Mouse (Mus musculus): Measurements from ENCODE around the gene Eef2kmt. TPM values are rescaled to one million over a fixed set of nuclear protein-coding genes. Genes with fewer than 3 reads are reported as not detected.

Gene Eef2kmt
- polyA plus RNA-seq, 1 experiment from 2014 or later = 8.9 TPM

DNA sequence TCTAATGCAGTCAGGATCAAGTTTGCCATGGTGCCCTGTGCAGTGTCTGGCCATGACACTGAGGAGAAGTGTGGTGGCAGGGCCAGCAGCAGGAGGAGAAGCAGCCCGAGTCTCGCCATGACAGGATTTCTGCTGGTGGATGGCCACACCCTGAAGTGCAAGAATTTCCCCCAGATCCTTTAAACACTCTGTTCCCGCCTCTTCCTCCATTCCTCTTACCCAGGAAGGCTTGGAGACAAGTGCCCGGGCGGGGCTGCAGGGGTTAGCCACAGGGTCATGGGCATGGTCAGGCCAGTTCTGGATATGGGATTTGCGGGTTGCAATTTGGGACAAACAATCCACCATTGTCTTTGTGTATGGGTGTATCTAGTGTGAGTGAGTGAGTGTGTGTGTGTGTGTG, 33.6 kb downstream of the Eef2kmt start, which contains the start of gene AU021092:
AU021092 (minus strand) TSS at position 160 of the 400 bp plus-strand sequence.
- Histone ChIP-seq H3K4me1 (ENCODE audit: insufficient read depth) (no peaks in the 10 kb centered on the region), H3K4me2 (ENCODE audit: low read depth, low read length) (no peak within 1 kb of the TSS), H3K9me3 (ENCODE audit: low read length) (no peaks in the 10 kb centered on the region), H3K36me3 (replicated peaks; ENCODE audit: insufficient read depth, low read length) (no peaks in the 10 kb centered on the region), H3K27ac (ENCODE audit: low read depth) (no peak within 1 kb of the TSS), H3K9ac (replicated peaks) (no peak within 1 kb of the TSS), H3K4me3 (ENCODE audit: low read depth, low read length) (no peak within 1 kb of the TSS), H3K27me3 (ENCODE audit: insufficient read depth, low read length) (no peaks in the 10 kb centered on the region)
- no peak for DNase-seq
- WGBS (ENCODE audit: insufficient replicate concordance) = 52% methylated on average over 6 of the region's 6 CpGs
- no peak for TF ChIP-seq CTCF (IDR thresholded peaks at IDR 0.05; ENCODE audit: low read depth)
- no peak for TF ChIP-seq EP300 (IDR thresholded peaks at IDR 0.05; ENCODE audit: low read depth)
- ATAC-seq = no peak

DNA sequence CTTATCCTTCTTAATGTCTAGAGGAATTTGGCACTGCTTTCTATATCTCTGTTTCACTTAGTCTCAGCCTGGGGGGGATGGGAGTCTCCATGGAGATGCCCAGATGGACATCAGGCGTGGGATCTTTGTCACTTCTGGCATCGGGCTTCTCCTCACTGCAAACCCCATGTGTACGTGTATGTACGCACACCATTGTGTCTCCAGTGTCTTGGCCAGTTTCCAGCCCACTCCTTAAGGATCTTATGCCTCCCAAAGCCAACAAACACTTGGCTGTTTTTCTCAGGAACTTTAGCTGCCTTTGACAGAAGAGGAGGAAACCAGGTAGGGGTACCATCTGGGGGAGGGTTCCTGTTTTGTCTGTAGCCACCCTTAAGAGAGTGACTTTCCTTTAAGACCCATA, 34.4 kb downstream of the Eef2kmt start:
- DNase-seq (no peak), ATAC-seq (no peak)
- Histone ChIP-seq H3K4me3 (ENCODE audit: low read depth, low read length) (no peak overlapping the region), H3K4me2 (ENCODE audit: low read depth, low read length) (no peak overlapping the region), H3K27me3 (ENCODE audit: insufficient read depth, low read length) (no peaks in the 10 kb centered on the region), H3K9me3 (ENCODE audit: low read length) (no peaks in the 10 kb centered on the region), H3K27ac (ENCODE audit: low read depth) (no peak overlapping the region), H3K4me1 (ENCODE audit: insufficient read depth) (no peaks in the 10 kb centered on the region), H3K9ac (replicated peaks) (no peak overlapping the region), H3K36me3 (replicated peaks; ENCODE audit: insufficient read depth, low read length) (no peaks in the 10 kb centered on the region)
- TF ChIP-seq CTCF (IDR thresholded peaks at IDR 0.05; ENCODE audit: low read depth) (no peak), EP300 (IDR thresholded peaks at IDR 0.05; ENCODE audit: low read depth) (no peak)
- 55% methylated on average over 4 of the region's 4 CpGs for WGBS (ENCODE audit: insufficient replicate concordance)

DNA sequence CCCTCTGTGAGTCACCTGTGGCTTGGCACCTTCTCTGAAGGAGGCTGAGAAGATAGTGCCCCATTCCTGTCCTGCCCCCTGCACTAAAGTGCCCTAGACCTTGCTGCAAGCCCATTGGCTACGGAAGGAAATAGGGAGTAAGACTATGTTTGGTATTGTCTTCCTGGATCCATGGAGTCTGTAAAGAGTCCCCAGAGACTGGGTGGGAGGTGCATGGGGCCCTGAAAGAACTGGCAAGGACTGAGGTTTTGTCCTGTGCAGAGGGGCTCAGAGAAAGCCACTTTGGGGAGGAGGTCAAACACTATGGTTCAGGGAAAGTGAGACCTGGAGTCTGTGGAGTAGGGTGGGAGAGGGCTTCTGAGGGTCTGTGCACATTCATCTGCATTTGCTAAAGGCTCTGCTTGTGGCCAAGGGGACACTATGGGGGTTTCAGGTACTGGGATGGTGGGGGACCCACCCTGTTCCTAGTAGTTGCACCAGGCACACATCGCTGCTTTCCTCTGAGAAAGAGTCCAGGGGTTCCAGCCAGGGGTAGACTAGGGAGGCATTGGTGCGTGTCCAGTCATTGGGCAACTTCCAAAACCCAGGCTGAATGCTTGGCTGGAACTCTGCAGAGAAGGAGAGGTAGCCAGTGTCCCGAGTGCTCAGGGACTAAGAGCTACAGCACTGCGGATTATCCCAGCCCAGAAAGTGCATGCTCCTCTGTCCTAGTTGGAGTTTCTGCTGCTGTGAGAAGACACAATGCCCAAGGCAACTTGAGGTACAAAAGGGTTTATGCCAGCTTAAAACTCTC, 38.2 kb downstream of the Eef2kmt start:
- Histone ChIP-seq H3K4me2 (ENCODE audit: low read depth, low read length) (no peak overlapping the region), H3K4me1 (ENCODE audit: insufficient read depth) (no peaks in the 10 kb centered on the region), H3K9ac (replicated peaks) (no peak overlapping the region), H3K9me3 (ENCODE audit: low read length) (no peaks in the 10 kb centered on the region), H3K27me3 (ENCODE audit: insufficient read depth, low read length) (no peaks in the 10 kb centered on the region), H3K36me3 (replicated peaks; ENCODE audit: insufficient read depth, low read length) (no peaks in the 10 kb centered on the region), H3K4me3 (ENCODE audit: low read depth, low read length) (no peak overlapping the region), H3K27ac (ENCODE audit: low read depth) (no peak overlapping the region)
- no peak for TF ChIP-seq CTCF (IDR thresholded peaks at IDR 0.05; ENCODE audit: low read depth)
- TF ChIP-seq EP300 (IDR thresholded peaks at IDR 0.05; ENCODE audit: low read depth) = no peak
- DNase-seq (no peak), ATAC-seq (no peak)
- 66% methylated on average over 5 of the region's 5 CpGs for WGBS (ENCODE audit: insufficient replicate concordance)

DNA sequence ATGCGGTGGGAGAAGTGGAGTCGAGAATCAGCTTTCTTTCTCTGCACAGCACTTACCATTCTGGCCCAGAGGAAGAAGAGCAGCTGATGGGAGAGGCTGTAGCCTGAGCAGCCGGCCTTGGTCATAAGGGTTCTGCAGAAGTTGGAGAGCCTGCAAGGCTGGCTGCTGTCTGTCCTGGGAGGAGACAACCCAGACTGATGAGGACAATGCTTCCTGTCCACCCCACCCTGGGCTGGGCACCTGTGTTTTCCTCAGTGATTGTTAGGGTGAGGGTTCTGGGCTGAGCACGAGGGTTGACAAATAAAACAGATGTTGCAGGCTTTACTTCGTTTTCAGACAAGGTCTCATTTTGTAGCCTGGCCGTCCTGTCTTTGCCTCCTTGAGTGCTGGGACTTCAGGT, 39.1 kb downstream of the Eef2kmt start:
- no peak overlapping the region for H3K4me3 ChIP-seq (ENCODE audit: low read depth, low read length)
- no peaks in the 10 kb centered on the region for H3K36me3 ChIP-seq (replicated peaks; ENCODE audit: insufficient read depth, low read length)
- DNase-seq (no peak), ATAC-seq (no peak)
- no peaks in the 10 kb centered on the region for H3K9me3 ChIP-seq (ENCODE audit: low read length)
- 54% methylated on average over 6 of the region's 6 CpGs for WGBS (ENCODE audit: insufficient replicate concordance)
- H3K9ac ChIP-seq (replicated peaks) = no peak overlapping the region
- H3K27ac ChIP-seq (ENCODE audit: low read depth) = no peak overlapping the region
- H3K4me1 ChIP-seq (ENCODE audit: insufficient read depth) = no peaks in the 10 kb centered on the region
- H3K4me2 ChIP-seq (ENCODE audit: low read depth, low read length) = no peak overlapping the region
- TF ChIP-seq CTCF (IDR thresholded peaks at IDR 0.05; ENCODE audit: low read depth) (no peak), EP300 (IDR thresholded peaks at IDR 0.05; ENCODE audit: low read depth) (no peak)
- no peaks in the 10 kb centered on the region for H3K27me3 ChIP-seq (ENCODE audit: insufficient read depth, low read length)

- Histone ChIP-seq H3K4me2 (ENCODE audit: low read depth, low read length) (no peak overlapping the region), H3K9me3 (ENCODE audit: low read length) (no peaks in the 10 kb centered on the region), H3K27ac (ENCODE audit: low read depth) (no peak overlapping the region), H3K4me1 (ENCODE audit: insufficient read depth) (no peaks in the 10 kb centered on the region), H3K4me3 (ENCODE audit: low read depth, low read length) (no peak overlapping the region), H3K9ac (replicated peaks) (no peak overlapping the region), H3K27me3 (ENCODE audit: insufficient read depth, low read length) (no peaks in the 10 kb centered on the region), H3K36me3 (replicated peaks; ENCODE audit: insufficient read depth, low read length) (no peaks in the 10 kb centered on the region)
- TF ChIP-seq EP300 (IDR thresholded peaks at IDR 0.05; ENCODE audit: low read depth) = no peak
- no peak for TF ChIP-seq CTCF (IDR thresholded peaks at IDR 0.05; ENCODE audit: low read depth)
- WGBS (ENCODE audit: insufficient replicate concordance) = 90% methylated on average over 2 of the region's 2 CpGs
- no peak for DNase-seq
- ATAC-seq = no peak
Observed at GRCm38 (mm10) chr16:5214126-5214525, 41.7 kb downstream of the Eef2kmt start.

- ATAC-seq = no peak
- no peak overlapping the region for H3K4me2 ChIP-seq (ENCODE audit: low read depth, low read length)
- H3K4me3 ChIP-seq (ENCODE audit: low read depth, low read length) = no peak overlapping the region
- TF ChIP-seq EP300 (IDR thresholded peaks at IDR 0.05; ENCODE audit: low read depth) (no peak), CTCF (IDR thresholded peaks at IDR 0.05; ENCODE audit: low read depth) (no peak)
- H3K9ac ChIP-seq (replicated peaks) = no peak overlapping the region
- no peak for DNase-seq
- H3K27me3 ChIP-seq (ENCODE audit: insufficient read depth, low read length) = no peaks in the 10 kb centered on the region
- no peaks in the 10 kb centered on the region for H3K9me3 ChIP-seq (ENCODE audit: low read length)
- H3K4me1 ChIP-seq (ENCODE audit: insufficient read depth) = no peaks in the 10 kb centered on the region
- WGBS (ENCODE audit: insufficient replicate concordance) = 77% methylated on average over 3 of the region's 3 CpGs
- no peaks in the 10 kb centered on the region for H3K36me3 ChIP-seq (replicated peaks; ENCODE audit: insufficient read depth, low read length)
- H3K27ac ChIP-seq (ENCODE audit: low read depth) = no peak overlapping the region
Observed at GRCm38 (mm10) chr16:5212150-5212549, 43.6 kb downstream of the Eef2kmt start.
